Mouse (Mus musculus): ENCODE data around the gene Gm14393. TPM values are rescaled to one million over a fixed set of nuclear protein-coding genes. Genes with fewer than 3 reads are reported as not detected.
"Not testable (repeated sequence)": the region's sequence is repeated elsewhere in the genome, so short reads cannot be mapped to it uniquely, and the experiment has no call there.

Gm14393 gene
- 1.6 and 2.0 TPM in 2 replicates for total RNA-seq (2012; rRNA removed)
- 4.0 and 7.2 TPM in 2 replicates for total RNA-seq (2014; rRNA removed)
- 2.2 and 3.2 TPM in 2 replicates for polyA plus RNA-seq (2012; ENCODE audit: insufficient read length, low read depth)

- H3K27me3 ChIP-seq (replicated peaks); H3K9me3 ChIP-seq (replicated peaks; ENCODE audit: low read length); H3K4me2 ChIP-seq (ENCODE audit: insufficient read depth, low read depth, poor library complexity, severe bottlenecking); H3K4me1 ChIP-seq (ENCODE audit: control insufficient read depth in 1 of 2, insufficient read depth in 2 of 2); in situ Hi-C loops (cut with MboI; ENCODE audit: low pct_ligation_motif_present, low pct_unique_long_range_greater_than_20kb, low sequenced_read_pairs); dilution Hi-C loops (cut with MboI; ENCODE audit: extremely low pct_ligation_motif_present, extremely low pct_unique_long_range_greater_than_20kb, low sequenced_read_pairs); H3K4me3 ChIP-seq (replicated peaks in 1 of 3; ENCODE audit: low read depth in 2 of 3, low read length in 2 of 3, poor library complexity in 1 of 3); H3K36me3 ChIP-seq (replicated peaks in 1 of 2; ENCODE audit: control insufficient read depth in 1 of 2, insufficient read depth in 1 of 2, low read length in 1 of 2); H3K79me2 ChIP-seq (replicated peaks; ENCODE audit: control insufficient read depth, extremely low read depth, insufficient read depth, poor library complexity, severe bottlenecking); H3K27ac ChIP-seq (ENCODE audit: insufficient read depth, low read depth); H3K9ac ChIP-seq (ENCODE audit: insufficient read depth, low read depth): not testable (repeated sequence)
- peak; percentile 0 for DNase-seq (ENCODE audit: extremely low read depth)
These were observed at the start of gene Gm14393 for GRCm38 (mm10) chr2:175067681-175068261. Gene Gm14393, minus strand, starts transcription at chr2:175067781.

- H3K27ac ChIP-seq (ENCODE audit: insufficient read depth, low read depth); H3K4me2 ChIP-seq (ENCODE audit: insufficient read depth, low read depth, poor library complexity, severe bottlenecking); H3K79me2 ChIP-seq (replicated peaks; ENCODE audit: control insufficient read depth, extremely low read depth, insufficient read depth, poor library complexity, severe bottlenecking); H3K36me3 ChIP-seq (replicated peaks in 1 of 2; ENCODE audit: control insufficient read depth in 1 of 2, insufficient read depth in 1 of 2, low read length in 1 of 2); in situ Hi-C loops (cut with MboI; ENCODE audit: low pct_ligation_motif_present, low pct_unique_long_range_greater_than_20kb, low sequenced_read_pairs); H3K4me1 ChIP-seq (ENCODE audit: control insufficient read depth in 1 of 2, insufficient read depth in 2 of 2); H3K27me3 ChIP-seq (replicated peaks); H3K4me3 ChIP-seq (replicated peaks in 1 of 3; ENCODE audit: low read depth in 2 of 3, low read length in 2 of 3, poor library complexity in 1 of 3); dilution Hi-C loops (cut with MboI; ENCODE audit: extremely low pct_ligation_motif_present, extremely low pct_unique_long_range_greater_than_20kb, low sequenced_read_pairs); H3K9me3 ChIP-seq (replicated peaks; ENCODE audit: low read length); DNase-seq (ENCODE audit: extremely low read depth); H3K9ac ChIP-seq (ENCODE audit: insufficient read depth, low read depth): not testable (repeated sequence)
These were observed 23.3 kb downstream of the Gm14393 start for GRCm38 (mm10) chr2:175044268-175044667.

Other genes starting within 250 kb of the Gm14393 start
- 8.1 and 9.2 TPM in 2 replicates for gene Gm14444, start 57.5 kb downstream of the Gm14393 start, total RNA-seq (2012; rRNA removed)
- gene Gm14444, start 57.5 kb downstream of the Gm14393 start, total RNA-seq (2014; rRNA removed): 22.5 and 26.3 TPM in 2 replicates
- 8.6 and 10.8 TPM in 2 replicates for gene Gm14444, start 57.5 kb downstream of the Gm14393 start, polyA plus RNA-seq (2012; ENCODE audit: insufficient read length, low read depth)
- gene Gm14399, start 74.2 kb upstream of the Gm14393 start, total RNA-seq (2012; rRNA removed): 6.5 and 6.9 TPM in 2 replicates
- gene Gm14399, start 74.2 kb upstream of the Gm14393 start, total RNA-seq (2014; rRNA removed): 16.5 and 18.3 TPM in 2 replicates
- gene Gm14399, start 74.2 kb upstream of the Gm14393 start, polyA plus RNA-seq (2012; ENCODE audit: insufficient read length, low read depth): 6.6 and 6.7 TPM in 2 replicates
- 2.9 and 3.1 TPM in 2 replicates for gene Gm14443, start 108.1 kb upstream of the Gm14393 start, total RNA-seq (2012; rRNA removed)
- gene Gm14443, start 108.1 kb upstream of the Gm14393 start, total RNA-seq (2014; rRNA removed): 2.7 and 3.0 TPM in 2 replicates
- 1.9 and 2.0 TPM in 2 replicates for gene Gm14443, start 108.1 kb upstream of the Gm14393 start, polyA plus RNA-seq (2012; ENCODE audit: insufficient read length, low read depth)
- gene Gm14391, start 139.1 kb upstream of the Gm14393 start, total RNA-seq (2012; rRNA removed): 13.4 and 13.5 TPM in 2 replicates
- gene Gm14391, start 139.1 kb upstream of the Gm14393 start, total RNA-seq (2014; rRNA removed): 14.3 and 15.4 TPM in 2 replicates
- 11.3 and 15.2 TPM in 2 replicates for gene Gm14391, start 139.1 kb upstream of the Gm14393 start, polyA plus RNA-seq (2012; ENCODE audit: insufficient read length, low read depth)
- not detected in 2 replicates for gene Gm14440, start 207.3 kb upstream of the Gm14393 start, total RNA-seq (2012; rRNA removed)
- gene Gm14440, start 207.3 kb upstream of the Gm14393 start, total RNA-seq (2014; rRNA removed): 3.4 TPM in 1 of 2 replicates, not detected in the other
- gene Gm14440, start 207.3 kb upstream of the Gm14393 start, polyA plus RNA-seq (2012; ENCODE audit: insufficient read length, low read depth): 3.6 and 4.0 TPM in 2 replicates

Data from CH12.LX (cell line).